Mouse (Mus musculus): ENCODE measurements at regions not wholly inside any gene's neighbourhood (a gene's known extent, or its start where the extent isn't known, plus 50 kb on each side); places are given as distances from the start of the nearest gene placed in this dataset.

- Histone ChIP-seq H3K4me3 (ENCODE audit: low read depth, low read length) (no peak overlapping the region), H3K27me3 (ENCODE audit: insufficient read depth, low read length) (no peaks in the 10 kb centered on the region), H3K36me3 (replicated peaks; ENCODE audit: insufficient read depth, low read length) (no peaks in the 10 kb centered on the region), H3K4me1 (ENCODE audit: insufficient read depth) (no peaks in the 10 kb centered on the region), H3K9me3 (ENCODE audit: low read length) (no peaks in the 10 kb centered on the region), H3K9ac (replicated peaks) (no peak overlapping the region), H3K4me2 (ENCODE audit: low read depth, low read length) (no peak overlapping the region), H3K27ac (ENCODE audit: low read depth) (no peak overlapping the region)
- DNase-seq (no peak), ATAC-seq (no peak)
- WGBS (ENCODE audit: insufficient replicate concordance): 54% methylated on average over 1 of the region's 1 CpGs
- TF ChIP-seq CTCF (IDR thresholded peaks at IDR 0.05; ENCODE audit: low read depth): no peak
- TF ChIP-seq EP300 (IDR thresholded peaks at IDR 0.05; ENCODE audit: low read depth): no peak
Measured at GRCm38 (mm10) chr6:17179476-17179875, 101.5 kb upstream of the Cav2 start.

GRCm38 (mm10) chr6:17186604-17187003, 94.4 kb upstream of the Cav2 start:
- 73% methylated on average over 5 of the region's 5 CpGs for WGBS (ENCODE audit: insufficient replicate concordance)
- Histone ChIP-seq H3K27me3 (ENCODE audit: insufficient read depth, low read length) (no peaks in the 10 kb centered on the region), H3K4me1 (ENCODE audit: insufficient read depth) (no peaks in the 10 kb centered on the region), H3K9ac (replicated peaks) (no peak overlapping the region), H3K27ac (ENCODE audit: low read depth) (no peak overlapping the region), H3K9me3 (ENCODE audit: low read length) (no peaks in the 10 kb centered on the region), H3K4me3 (ENCODE audit: low read depth, low read length) (no peak overlapping the region), H3K4me2 (ENCODE audit: low read depth, low read length) (no peak overlapping the region), H3K36me3 (replicated peaks; ENCODE audit: insufficient read depth, low read length) (no peaks in the 10 kb centered on the region)
- DNase-seq: no peak
- TF ChIP-seq EP300 (IDR thresholded peaks at IDR 0.05; ENCODE audit: low read depth) (no peak), CTCF (IDR thresholded peaks at IDR 0.05; ENCODE audit: low read depth) (no peak)
- ATAC-seq: no peak

- DNase-seq: no peak
- WGBS (ENCODE audit: insufficient replicate concordance): 73% methylated on average over 4 of the region's 4 CpGs
- TF ChIP-seq CTCF (IDR thresholded peaks at IDR 0.05; ENCODE audit: low read depth): no peak
Measured at GRCm38 (mm10) chr6:17187106-17187505, 93.9 kb upstream of the Cav2 start.

GRCm38 (mm10) chr6:17195538-17195937, 85.4 kb upstream of the Cav2 start:
- TF ChIP-seq EP300 (IDR thresholded peaks at IDR 0.05; ENCODE audit: low read depth): no peak
- TF ChIP-seq CTCF (IDR thresholded peaks at IDR 0.05; ENCODE audit: low read depth): no peak
- Histone ChIP-seq H3K27ac (ENCODE audit: low read depth) (no peak overlapping the region), H3K4me2 (ENCODE audit: low read depth, low read length) (no peak overlapping the region), H3K27me3 (ENCODE audit: insufficient read depth, low read length) (no peaks in the 10 kb centered on the region), H3K9me3 (ENCODE audit: low read length) (no peaks in the 10 kb centered on the region), H3K9ac (replicated peaks) (no peak overlapping the region), H3K36me3 (replicated peaks; ENCODE audit: insufficient read depth, low read length) (no peaks in the 10 kb centered on the region), H3K4me1 (ENCODE audit: insufficient read depth) (no peaks in the 10 kb centered on the region), H3K4me3 (ENCODE audit: low read depth, low read length) (no peak overlapping the region)
- ATAC-seq (no peak), DNase-seq (no peak)
- 47% methylated on average over 4 of the region's 4 CpGs for WGBS (ENCODE audit: insufficient replicate concordance)

More at GRCm38 (mm10) chr6:17187106-17187505, 93.9 kb upstream of the Cav2 start:
- no peaks in the 10 kb centered on the region for H3K36me3 ChIP-seq (replicated peaks; ENCODE audit: insufficient read depth, low read length)
- no peak overlapping the region for H3K4me2 ChIP-seq (ENCODE audit: low read depth, low read length)
- H3K9me3 ChIP-seq (ENCODE audit: low read length): no peaks in the 10 kb centered on the region
- no peak overlapping the region for H3K9ac ChIP-seq (replicated peaks)
- no peak for ATAC-seq
- no peaks in the 10 kb centered on the region for H3K27me3 ChIP-seq (ENCODE audit: insufficient read depth, low read length)
- H3K4me1 ChIP-seq (ENCODE audit: insufficient read depth): no peaks in the 10 kb centered on the region
- no peak overlapping the region for H3K27ac ChIP-seq (ENCODE audit: low read depth)
- H3K4me3 ChIP-seq (ENCODE audit: low read depth, low read length): no peak overlapping the region

GRCm38 (mm10) chr6:17197728-17198397, 83.1 kb upstream of the Cav2 start:
- no peak overlapping the region for H3K4me3 ChIP-seq (ENCODE audit: low read depth, low read length)
- DNase-seq (peak; percentile 14), ATAC-seq (peak; percentile 19; the same call in 1 of the 2 replicates)
- WGBS (ENCODE audit: insufficient replicate concordance): 24% methylated on average over 18 of the region's 18 CpGs
- H3K4me2 ChIP-seq (ENCODE audit: low read depth, low read length): no peak overlapping the region
- H3K9ac ChIP-seq (replicated peaks): no peak overlapping the region
- H3K36me3 ChIP-seq (replicated peaks; ENCODE audit: insufficient read depth, low read length): no peaks in the 10 kb centered on the region
- no peaks in the 10 kb centered on the region for H3K4me1 ChIP-seq (ENCODE audit: insufficient read depth)
- H3K27me3 ChIP-seq (ENCODE audit: insufficient read depth, low read length): no peaks in the 10 kb centered on the region
- TF ChIP-seq EP300 (IDR thresholded peaks at IDR 0.05; ENCODE audit: low read depth) (no peak), CTCF (IDR thresholded peaks at IDR 0.05; ENCODE audit: low read depth) (no peak)
- no peak overlapping the region for H3K27ac ChIP-seq (ENCODE audit: low read depth)
- no peaks in the 10 kb centered on the region for H3K9me3 ChIP-seq (ENCODE audit: low read length)

GRCm38 (mm10) chr6:17198876-17199275, 82.1 kb upstream of the Cav2 start:
- Histone ChIP-seq H3K4me1 (ENCODE audit: insufficient read depth) (no peaks in the 10 kb centered on the region), H3K9me3 (ENCODE audit: low read length) (no peaks in the 10 kb centered on the region), H3K9ac (replicated peaks) (no peak overlapping the region), H3K4me3 (ENCODE audit: low read depth, low read length) (no peak overlapping the region), H3K27ac (ENCODE audit: low read depth) (no peak overlapping the region), H3K4me2 (ENCODE audit: low read depth, low read length) (no peak overlapping the region), H3K36me3 (replicated peaks; ENCODE audit: insufficient read depth, low read length) (no peaks in the 10 kb centered on the region), H3K27me3 (ENCODE audit: insufficient read depth, low read length) (no peaks in the 10 kb centered on the region)
- TF ChIP-seq CTCF (IDR thresholded peaks at IDR 0.05; ENCODE audit: low read depth) (no peak), EP300 (IDR thresholded peaks at IDR 0.05; ENCODE audit: low read depth) (no peak)
- WGBS (ENCODE audit: insufficient replicate concordance): 68% methylated on average over 9 of the region's 9 CpGs
- ATAC-seq (no peak), DNase-seq (no peak)
